Mouse (Mus musculus) macrophage (primary cell): ENCODE data around the gene Wdr78. TPM values are rescaled to one million over a fixed set of nuclear protein-coding genes. Genes with fewer than 3 reads are reported as not detected.

Experiments
- polyA plus RNA-seq: library from polyadenylated mRNA; stranded (reverse); fragments of 250-400 nt; gene quantifications from 3 replicates; pipeline ENCODE4 v1.2.4, GENCODE M21; 2018; ENCODE audit warnings: inconsistent platforms

Wdr78 gene
- polyA plus RNA-seq, 1 experiment from 2014 or later: 0.56 TPM

Other genes starting within 250 kb of the Wdr78 start
- gene Tctex1d1, start 135.9 kb downstream of the Wdr78 start, polyA plus RNA-seq: not detected in 3 replicates
- not detected in 3 replicates for gene Insl5, start 87.7 kb downstream of the Wdr78 start, polyA plus RNA-seq
- gene Mier1, start 165 bp downstream of the Wdr78 start, polyA plus RNA-seq: 21.6 to 42.7 TPM (median 27.8 TPM) in 3 replicates
- gene Slc35d1, start 100.6 kb upstream of the Wdr78 start, polyA plus RNA-seq: 4.3 to 8.3 TPM (median 5.8 TPM) in 3 replicates
- not detected in 3 replicates for gene 4921539E11Rik, start 176.3 kb upstream of the Wdr78 start, polyA plus RNA-seq
- 17.3 to 19.0 TPM (median 18.0 TPM) in 3 replicates for gene Oma1, start 199.3 kb upstream of the Wdr78 start, polyA plus RNA-seq